Mouse (Mus musculus) bone marrow, adult 2 months (tissue): Measurements from ENCODE around the gene Scd2.
"Not testable (repeated sequence)": the region's sequence is repeated elsewhere in the genome, so short reads cannot be mapped to it uniquely, and the experiment has no call there.

Experiments
- CTCF ChIP-seq: fragments of 200-500 bp; IDR thresholded peaks from 2 replicates; pipeline ENCODE4 v1.5.1; 2011; ENCODE audit warnings: low read length, control low read depth; ENCODE audit not compliant: control insufficient read depth, insufficient read depth
- POLR2A ChIP-seq: fragments of 200-500 bp; IDR thresholded peaks from 2 replicates; pipeline ENCODE4 v1.6.1; 2011; ENCODE audit warnings: low read depth, mild to moderate bottlenecking, control low read depth, low read length, borderline replicate concordance; ENCODE audit not compliant: control insufficient read depth

DNA sequence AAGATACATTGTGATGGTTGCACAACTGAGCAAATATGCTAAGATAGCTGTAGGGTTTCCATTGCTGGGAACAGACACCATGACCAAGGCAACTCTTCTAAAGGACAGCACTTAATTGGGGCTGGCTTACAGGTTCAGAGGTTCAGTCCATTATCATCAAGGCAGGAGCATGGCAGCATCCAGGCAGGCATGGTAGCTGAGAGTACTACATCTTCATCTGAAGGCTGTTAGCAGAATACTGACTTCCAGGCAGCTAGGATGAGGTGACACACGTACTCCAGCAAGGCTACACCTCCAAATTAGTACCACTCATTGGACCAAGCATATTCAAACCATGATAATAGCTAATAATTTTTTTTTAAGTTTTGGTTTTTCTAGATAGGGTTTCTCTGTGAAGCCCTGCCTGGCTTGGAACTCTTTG is 16.7 kb downstream of the Scd2 start:
- not testable (repeated sequence) for TF ChIP-seq POLR2A, CTCF
